Mouse (Mus musculus): ENCODE data around the gene Dnajc16. TPM values are rescaled to one million over a fixed set of nuclear protein-coding genes. Genes with fewer than 3 reads are reported as not detected.
"Not testable (repeated sequence)": the region's sequence is repeated elsewhere in the genome, so short reads cannot be mapped to it uniquely, and the experiment has no call there.

Gene Dnajc16
- total RNA-seq, 2 experiments from 2014 or later: 17.6 to 18.0 TPM

GRCm38 (mm10) chr4:141797545-141797944 is 6.8 kb upstream of the Dnajc16 start:
- intact Hi-C loops (cut with DNase I): no loop called here
- no peak for DNase-seq

- no peak for DNase-seq
- intact Hi-C loops (cut with DNase I): no loop called here
These were observed 6.2 kb upstream of the Dnajc16 start for GRCm38 (mm10) chr4:141796954-141797353.

- DNase-seq: peak in 1 of 2 experiments; percentile 17
- intact Hi-C loops (cut with DNase I): no loop called here
These were observed 5.6 kb upstream of the Dnajc16 start for GRCm38 (mm10) chr4:141796356-141796755.

GRCm38 (mm10) chr4:141794152-141794535 is 3.4 kb upstream of the Dnajc16 start:
- DNase-seq: no peak
- intact Hi-C loops (cut with DNase I): no loop called here

GRCm38 (mm10) chr4:141793282-141794151 is 2.8 kb upstream of the Dnajc16 start, which contains the start of gene Casp9:
TSS of gene Casp9 (plus strand) at chr4:141793612.
- intact Hi-C loops (cut with DNase I): no loop called here
- DNase-seq: peak; percentile 99

- intact Hi-C loops (cut with DNase I): no loop called here
These were observed 2.0 kb upstream of the Dnajc16 start for GRCm38 (mm10) chr4:141792554-141793281.

GRCm38 (mm10) chr4:141791951-141792350 is 1.2 kb upstream of the Dnajc16 start:
- intact Hi-C loops (cut with DNase I): loop anchor here (2.0 kb wide), 1 partner anchor 67 kb away; no protein-coding TSS in a partner anchor
- DNase-seq: no peak

More at GRCm38 (mm10) chr4:141792554-141793281, 2.0 kb upstream of the Dnajc16 start:
- no peak for DNase-seq

- intact Hi-C loops (cut with DNase I): loop anchor here (2.0 kb wide), 1 partner anchor 67 kb away; no protein-coding TSS in a partner anchor
- no peak for DNase-seq
These were observed 755 bp upstream of the Dnajc16 start for GRCm38 (mm10) chr4:141791486-141791885.

GRCm38 (mm10) chr4:141789564-141790218 is 1.0 kb downstream of the Dnajc16 start:
- intact Hi-C loops (cut with DNase I): loop anchor here (2.0 to 5.0 kb wide), 2 partner anchors 65 to 172 kb away; partner anchors contain the start of gene Tmem82
- DNase-seq: no peak

- intact Hi-C loops (cut with DNase I): loop anchor here (5.0 kb wide), 1 partner anchor 170 kb away; the partner anchor contains the start of gene Tmem82
- DNase-seq: no peak
These were observed 3.3 kb downstream of the Dnajc16 start for GRCm38 (mm10) chr4:141787462-141787861.

GRCm38 (mm10) chr4:141787046-141787445 is 3.7 kb downstream of the Dnajc16 start:
- intact Hi-C loops (cut with DNase I): loop anchor here (5.0 kb wide), 1 partner anchor 170 kb away; the partner anchor contains the start of gene Tmem82
- no peak for DNase-seq

GRCm38 (mm10) chr4:141786141-141786540 is 4.6 kb downstream of the Dnajc16 start:
- intact Hi-C loops (cut with DNase I): loop anchor here (5.0 kb wide), 1 partner anchor 169 kb away; the partner anchor contains the start of gene Tmem82

GRCm38 (mm10) chr4:141784835-141785234 is 5.9 kb downstream of the Dnajc16 start:
- no peak for DNase-seq
- intact Hi-C loops (cut with DNase I): loop anchor here (5.0 kb wide), 1 partner anchor 168 kb away; the partner anchor contains the start of gene Tmem82

More at GRCm38 (mm10) chr4:141786141-141786540, 4.6 kb downstream of the Dnajc16 start:
- no peak for DNase-seq

GRCm38 (mm10) chr4:141781201-141781985 is 9.3 kb downstream of the Dnajc16 start:
- intact Hi-C loops (cut with DNase I): no loop called here
- no peak for DNase-seq

- no peak for DNase-seq
- intact Hi-C loops (cut with DNase I): no loop called here
These were observed 10.9 kb downstream of the Dnajc16 start for GRCm38 (mm10) chr4:141779828-141780227.

GRCm38 (mm10) chr4:141773019-141773418 is 17.7 kb downstream of the Dnajc16 start:
- intact Hi-C loops (cut with DNase I): not testable (repeated sequence)

GRCm38 (mm10) chr4:141771823-141772222 is 18.9 kb downstream of the Dnajc16 start:
- intact Hi-C loops (cut with DNase I): no loop called here
- no peak for DNase-seq

More at GRCm38 (mm10) chr4:141773019-141773418, 17.7 kb downstream of the Dnajc16 start:
- not testable (repeated sequence) for DNase-seq

- intact Hi-C loops (cut with DNase I): no loop called here
- peak; percentile 34 to 40 for DNase-seq
These were observed 21.1 kb downstream of the Dnajc16 start for GRCm38 (mm10) chr4:141769501-141770160.

All from heart, postnatal 10 days (tissue).